Mouse (Mus musculus) limb, embryonic 13.5 days (tissue): ENCODE measurements around the gene Haus4. TPM values are rescaled to one million over a fixed set of nuclear protein-coding genes. Genes with fewer than 3 reads are reported as not detected.

Source experiments
- ATAC-seq: fragments of 200-750 bp; cut with Nextera tagmentation; 2 replicates; pipeline ENCODE4 v1.8.0; 2017; ENCODE audit warnings: low read depth, moderate number of reproducible peaks, moderate TSS enrichment; ENCODE audit not compliant: low FRiP score
- H3K27ac ChIP-seq: fragments of 300-500 bp; sonication (generic); 2 replicates; pipeline ENCODE4 v1.5.1; 2015; ENCODE audit warnings: inconsistent platforms, mild to moderate bottlenecking, moderate library complexity
- H3K27me3 ChIP-seq: fragments of 300-500 bp; sonication (generic); 2 replicates; pipeline ENCODE4 v1.6.1; 2015; ENCODE audit warnings: mild to moderate bottlenecking, inconsistent platforms
- H3K36me3 ChIP-seq: fragments of 300-500 bp; sonication (generic); 2 replicates; pipeline ENCODE4 v1.6.1; 2015; ENCODE audit warnings: inconsistent platforms, mild to moderate bottlenecking, moderate library complexity
- H3K4me1 ChIP-seq: fragments of 300-500 bp; sonication (generic); 2 replicates; pipeline ENCODE4 v1.6.1; 2015; ENCODE audit warnings: inconsistent platforms
- H3K4me2 ChIP-seq: fragments of 300-500 bp; sonication (generic); replicated peaks from 2 replicates; pipeline ENCODE4 v1.6.1; 2015; ENCODE audit warnings: inconsistent platforms, mild to moderate bottlenecking, moderate library complexity
- H3K4me3 ChIP-seq: fragments of 300-500 bp; sonication (generic); 2 replicates; pipeline ENCODE4 v1.5.1; 2015; ENCODE audit warnings: moderate library complexity, mild to moderate bottlenecking, inconsistent platforms
- H3K9ac ChIP-seq: fragments of 300-500 bp; sonication (generic); 2 replicates; pipeline ENCODE4 v1.6.1; 2015; ENCODE audit warnings: mild to moderate bottlenecking, inconsistent platforms
- H3K9me3 ChIP-seq: fragments of 300-500 bp; sonication (generic); 2 replicates; pipeline ENCODE4 v1.6.1; 2016; ENCODE audit warnings: inconsistent platforms
- WGBS: fragments of 180-500 bp; shearing (Covaris S2); methylation state at CpG from one replicate; pipeline ENCODE4 v1.1.7; 2015; 5-methylcytosine and 5-hydroxymethylcytosine counted together
- polyA plus RNA-seq: library from polyadenylated mRNA; unstranded; fragments of >200 nt; fragmentation: Nextera tagmentation; extraction: Ambion mirVana; gene quantifications from 2 replicates; pipeline ENCODE4 v1.2.1, GENCODE M21; 2015

Gene Haus4
- polyA plus RNA-seq, 1 experiment from 2014 or later, result 51.0 TPM

- Histone ChIP-seq H3K9me3 (no peaks in the 10 kb centered on the region), H3K4me1 (peaks cover 17% of the 10 kb centered on the region), H3K4me2 (peak overlapping the region; percentile 81), H3K9ac (peak overlapping the region; percentile 67), H3K36me3 (no peaks in the 10 kb centered on the region), H3K27me3 (no peaks in the 10 kb centered on the region), H3K27ac (peak overlapping the region; percentile 58; the same call in 1 of the 2 replicates), H3K4me3 (peak overlapping the region; percentile 48)
- WGBS, result 1% methylated on average over 16 of the region's 18 CpGs
- peak; percentile 71 for ATAC-seq
These were observed 27.0 kb downstream of the Haus4 start for GRCm38 (mm10) chr14:54527227-54528006.

DNA sequence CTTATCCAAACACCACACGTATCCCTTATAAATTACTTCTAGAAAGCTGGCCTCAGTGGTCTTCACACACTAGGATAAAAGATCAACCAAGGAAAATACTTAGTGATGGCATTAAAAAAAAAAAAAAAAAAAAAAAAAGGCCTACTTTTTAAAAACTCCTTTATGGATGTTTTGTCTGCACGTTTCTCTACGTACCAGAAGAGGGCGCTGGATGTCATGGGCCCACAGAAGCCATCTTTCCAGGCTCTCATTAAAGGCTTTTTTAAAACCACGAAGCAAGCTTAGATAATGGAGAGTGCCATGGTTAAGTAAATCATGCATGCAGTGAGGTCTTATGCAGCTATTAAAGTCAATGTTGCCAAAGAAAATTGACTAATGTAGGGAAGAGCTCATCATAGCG lies 30.8 kb downstream of the Haus4 start:
- no peak overlapping the region for H3K4me2 ChIP-seq
- no peaks in the 10 kb centered on the region for H3K27me3 ChIP-seq
- no peaks in the 10 kb centered on the region for H3K9me3 ChIP-seq
- H3K27ac ChIP-seq, result no peak overlapping the region
- no peak overlapping the region for H3K9ac ChIP-seq
- no peak overlapping the region for H3K4me3 ChIP-seq
- H3K36me3 ChIP-seq, result no peaks in the 10 kb centered on the region
- ATAC-seq, result no peak
- peaks cover 14% of the 10 kb centered on the region for H3K4me1 ChIP-seq
- 31% methylated on average over 6 of the region's 6 CpGs for WGBS

- Histone ChIP-seq H3K9me3 (peaks cover 8% of the 10 kb centered on the region; the same call in 1 of the 2 replicates), H3K9ac (peak overlapping the region; percentile 81), H3K4me3 (peak overlapping the region; percentile 60), H3K27me3 (no peaks in the 10 kb centered on the region), H3K36me3 (peaks cover 37% of the 10 kb centered on the region), H3K4me2 (peak overlapping the region; percentile 83), H3K27ac (peak overlapping the region; percentile 67), H3K4me1 (peaks cover 13% of the 10 kb centered on the region)
- 6% methylated on average over 17 of the region's 17 CpGs for WGBS
- peak; percentile 66 for ATAC-seq
These were observed 37.6 kb downstream of the Haus4 start for GRCm38 (mm10) chr14:54516710-54517310.

- Histone ChIP-seq H3K9ac (no peak overlapping the region), H3K9me3 (peaks cover 8% of the 10 kb centered on the region; the same call in 1 of the 2 replicates), H3K4me1 (no peaks in the 10 kb centered on the region), H3K36me3 (peaks cover 91% of the 10 kb centered on the region), H3K4me2 (no peak overlapping the region), H3K27me3 (no peaks in the 10 kb centered on the region), H3K27ac (no peak overlapping the region), H3K4me3 (no peak overlapping the region)
- no peak for ATAC-seq
- WGBS, result 93% methylated on average over 9 of the region's 9 CpGs
These were observed 44.6 kb downstream of the Haus4 start for GRCm38 (mm10) chr14:54509774-54510173.

DNA sequence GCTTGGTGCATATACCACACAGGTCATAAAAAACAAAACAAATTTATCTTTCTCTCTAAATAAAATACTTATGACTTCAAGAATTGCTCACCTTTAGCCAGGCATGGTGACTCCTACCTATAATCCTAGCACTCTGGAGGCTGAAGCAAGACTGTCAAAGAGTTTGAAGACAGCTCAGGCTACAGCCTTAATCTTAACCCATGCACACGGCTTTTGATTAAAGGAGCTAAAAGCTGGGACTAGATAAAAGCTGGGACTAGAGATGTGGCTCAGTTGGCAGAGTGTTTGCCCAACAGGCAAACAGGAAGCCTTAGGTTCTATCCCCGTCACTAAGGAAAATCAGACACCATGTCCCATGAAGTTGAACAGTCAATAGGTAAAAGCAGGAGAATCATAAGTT lies 51.3 kb downstream of the Haus4 start:
- no peak for ATAC-seq
- no peak overlapping the region for H3K9ac ChIP-seq
- H3K27me3 ChIP-seq, result no peaks in the 10 kb centered on the region
- H3K36me3 ChIP-seq, result peaks cover 24% of the 10 kb centered on the region
- H3K27ac ChIP-seq, result no peak overlapping the region
- H3K4me2 ChIP-seq, result no peak overlapping the region
- no peaks in the 10 kb centered on the region for H3K4me1 ChIP-seq
- H3K9me3 ChIP-seq, result 0 out of 2 replicates have a peak, but pooled peaks cover 3% of the 10 kb centered on the region
- no peak overlapping the region for H3K4me3 ChIP-seq
- 76% methylated on average over 2 of the region's 2 CpGs for WGBS

DNA sequence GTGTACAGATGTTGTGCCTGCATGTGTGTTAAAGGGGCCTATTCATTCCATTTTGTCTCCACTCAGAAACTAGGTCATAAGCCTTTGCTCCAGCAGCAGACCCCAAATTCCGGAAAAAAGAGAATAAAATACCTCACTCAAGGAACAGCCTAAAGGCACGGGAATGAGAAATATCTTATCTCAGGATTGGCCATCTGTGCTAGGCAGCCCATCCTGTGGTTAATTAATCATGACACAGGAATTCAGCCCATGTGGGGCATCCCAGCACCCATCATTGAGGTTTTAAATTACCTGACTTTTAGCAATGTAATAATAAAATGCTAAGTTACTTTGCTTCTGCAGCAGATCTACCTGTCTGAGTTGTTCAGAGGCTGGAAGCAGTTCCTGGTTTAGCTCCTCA lies 53.1 kb downstream of the Haus4 start:
- no peaks in the 10 kb centered on the region for H3K27me3 ChIP-seq
- no peak overlapping the region for H3K4me3 ChIP-seq
- peaks cover 7% of the 10 kb centered on the region; the same call in 1 of the 2 replicates for H3K36me3 ChIP-seq
- H3K27ac ChIP-seq, result no peak overlapping the region
- H3K9me3 ChIP-seq, result 0 out of 2 replicates have a peak, but pooled peaks cover 3% of the 10 kb centered on the region
- no peak overlapping the region for H3K4me2 ChIP-seq
- H3K4me1 ChIP-seq, result no peaks in the 10 kb centered on the region
- ATAC-seq, result no peak
- H3K9ac ChIP-seq, result no peak overlapping the region
- WGBS, result 65% methylated on average over 2 of the region's 2 CpGs

- 85% methylated on average over 2 of the region's 2 CpGs for WGBS
- Histone ChIP-seq H3K27ac (no peak overlapping the region), H3K9ac (no peak overlapping the region), H3K36me3 (no peaks in the 10 kb centered on the region), H3K4me3 (no peak overlapping the region), H3K4me1 (no peaks in the 10 kb centered on the region), H3K4me2 (no peak overlapping the region), H3K27me3 (no peaks in the 10 kb centered on the region), H3K9me3 (0 out of 2 replicates have a peak, but pooled peaks cover under 1% of the 10 kb centered on the region)
- ATAC-seq, result no peak
These were observed 55.1 kb downstream of the Haus4 start for GRCm38 (mm10) chr14:54499330-54499729.

GRCm38 (mm10) chr14:54496706-54497105 lies 57.7 kb downstream of the Haus4 start:
- H3K4me3 ChIP-seq, result no peak overlapping the region
- no peaks in the 10 kb centered on the region for H3K9me3 ChIP-seq
- no peak for ATAC-seq
- no peak overlapping the region for H3K9ac ChIP-seq
- no peak overlapping the region for H3K27ac ChIP-seq
- no peak overlapping the region for H3K4me2 ChIP-seq
- no peaks in the 10 kb centered on the region for H3K36me3 ChIP-seq
- WGBS, result 87% methylated on average over 14 of the region's 14 CpGs
- no peaks in the 10 kb centered on the region for H3K27me3 ChIP-seq
- H3K4me1 ChIP-seq, result no peaks in the 10 kb centered on the region

DNA sequence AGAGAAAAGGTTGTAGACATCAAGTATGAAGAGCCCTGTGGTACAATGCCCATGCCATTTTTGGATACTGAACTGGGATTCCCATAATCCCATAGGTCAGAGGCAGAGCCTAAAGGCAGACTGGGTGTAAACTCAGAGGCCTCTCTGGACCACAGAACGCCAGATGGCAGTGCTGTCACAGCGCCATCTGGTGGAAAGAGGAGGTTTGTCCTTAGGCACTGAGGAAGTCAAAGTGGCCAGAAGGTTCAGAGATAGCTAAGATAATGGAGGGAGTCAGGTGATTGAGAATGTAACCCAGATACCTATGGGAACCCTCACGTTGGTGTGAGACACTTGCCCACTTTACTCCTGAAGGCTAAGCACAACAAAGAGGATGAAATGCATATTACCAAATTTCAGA lies 60.2 kb downstream of the Haus4 start:
- H3K9ac ChIP-seq, result no peak overlapping the region
- ATAC-seq, result no peak
- H3K4me1 ChIP-seq, result no peaks in the 10 kb centered on the region
- no peak overlapping the region for H3K27ac ChIP-seq
- 0% methylated on average over 3 of the region's 3 CpGs for WGBS
- no peak overlapping the region for H3K4me2 ChIP-seq
- no peak overlapping the region for H3K4me3 ChIP-seq
- no peaks in the 10 kb centered on the region for H3K27me3 ChIP-seq
- no peaks in the 10 kb centered on the region for H3K36me3 ChIP-seq
- no peaks in the 10 kb centered on the region for H3K9me3 ChIP-seq

- H3K4me3 ChIP-seq, result no peak overlapping the region
- no peak overlapping the region for H3K9ac ChIP-seq
- H3K27ac ChIP-seq, result no peak overlapping the region
- H3K4me1 ChIP-seq, result no peaks in the 10 kb centered on the region
- no peak overlapping the region for H3K4me2 ChIP-seq
- no peaks in the 10 kb centered on the region for H3K36me3 ChIP-seq
- H3K9me3 ChIP-seq, result no peaks in the 10 kb centered on the region
- ATAC-seq, result no peak
- 96% methylated on average over 5 of the region's 5 CpGs for WGBS
- no peaks in the 10 kb centered on the region for H3K27me3 ChIP-seq
These were observed 61.2 kb downstream of the Haus4 start for GRCm38 (mm10) chr14:54493236-54493635.

DNA sequence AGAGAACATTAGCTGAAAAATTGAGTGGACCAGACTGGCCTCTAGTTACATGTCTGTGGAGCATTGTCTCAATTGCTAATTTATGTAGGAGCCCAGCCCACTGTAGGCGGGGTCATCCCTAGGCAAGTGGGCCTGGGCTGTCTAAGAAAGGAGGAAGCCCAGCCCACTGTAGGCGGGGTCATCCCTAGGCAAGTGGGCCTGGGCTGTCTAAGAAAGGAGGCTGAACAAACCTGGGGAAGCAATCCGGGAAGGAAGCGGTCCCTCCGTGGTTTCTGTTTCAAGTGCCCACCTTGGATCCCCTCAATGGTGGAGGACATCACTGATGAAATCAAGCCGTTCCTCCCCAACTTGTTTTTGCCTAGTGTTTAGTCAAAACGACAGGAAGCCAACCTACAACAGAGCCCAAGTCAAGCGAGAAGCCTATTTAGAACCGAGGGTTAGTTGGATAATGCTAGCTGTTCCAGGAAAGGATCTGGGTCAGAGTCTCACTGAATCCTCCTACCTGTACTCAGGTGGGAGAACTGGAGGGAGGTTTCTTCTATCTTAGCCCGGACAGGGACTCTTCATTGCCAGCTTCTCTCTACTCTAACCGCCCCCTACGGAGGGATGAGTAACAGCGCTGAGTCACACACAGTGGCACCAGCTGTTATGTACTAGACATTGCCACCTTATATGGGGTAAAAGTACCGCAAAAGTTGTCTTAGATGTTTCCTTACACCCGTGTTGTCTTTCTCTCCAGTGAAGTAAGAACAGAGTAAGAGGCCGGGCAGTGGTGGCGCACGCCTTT lies 61.9 kb downstream of the Haus4 start:
- no peaks in the 10 kb centered on the region for H3K27me3 ChIP-seq
- 66% methylated on average over 18 of the region's 18 CpGs for WGBS
- no peak overlapping the region for H3K9ac ChIP-seq
- no peaks in the 10 kb centered on the region for H3K36me3 ChIP-seq
- H3K4me1 ChIP-seq, result no peaks in the 10 kb centered on the region
- no peak overlapping the region for H3K27ac ChIP-seq
- no peak overlapping the region for H3K4me3 ChIP-seq
- ATAC-seq, result no peak
- no peak overlapping the region for H3K4me2 ChIP-seq
- no peaks in the 10 kb centered on the region for H3K9me3 ChIP-seq
